Mouse (Mus musculus): ENCODE measurements at regions not wholly inside any gene's neighbourhood (a gene's known extent, or its start where the extent isn't known, plus 50 kb on each side); places are given as distances from the start of the nearest gene placed in this dataset.

- Histone ChIP-seq H3K27ac (ENCODE audit: low read depth) (no peak overlapping the region), H3K36me3 (replicated peaks; ENCODE audit: insufficient read depth, low read length) (no peaks in the 10 kb centered on the region), H3K4me3 (ENCODE audit: low read depth, low read length) (no peak overlapping the region), H3K9ac (replicated peaks) (no peak overlapping the region), H3K4me2 (ENCODE audit: low read depth, low read length) (no peak overlapping the region), H3K27me3 (ENCODE audit: insufficient read depth, low read length) (no peaks in the 10 kb centered on the region), H3K9me3 (ENCODE audit: low read length) (no peaks in the 10 kb centered on the region), H3K4me1 (ENCODE audit: insufficient read depth) (no peaks in the 10 kb centered on the region)
- TF ChIP-seq EP300 (IDR thresholded peaks at IDR 0.05; ENCODE audit: low read depth), result no peak
- TF ChIP-seq CTCF (IDR thresholded peaks at IDR 0.05; ENCODE audit: low read depth), result no peak
- ATAC-seq, result no peak
- WGBS (ENCODE audit: insufficient replicate concordance), result 87% methylated on average over 23 of the region's 23 CpGs
- DNase-seq, result no peak
Measured at GRCm38 (mm10) chr12:106128944-106129724, 119.1 kb downstream of the Vrk1 start.

GRCm38 (mm10) chr12:106130071-106130676, 120.1 kb downstream of the Vrk1 start:
- Histone ChIP-seq H3K4me3 (ENCODE audit: low read depth, low read length) (no peak overlapping the region), H3K27ac (ENCODE audit: low read depth) (no peak overlapping the region), H3K4me2 (ENCODE audit: low read depth, low read length) (no peak overlapping the region), H3K4me1 (ENCODE audit: insufficient read depth) (no peaks in the 10 kb centered on the region), H3K27me3 (ENCODE audit: insufficient read depth, low read length) (no peaks in the 10 kb centered on the region), H3K36me3 (replicated peaks; ENCODE audit: insufficient read depth, low read length) (no peaks in the 10 kb centered on the region), H3K9me3 (ENCODE audit: low read length) (no peaks in the 10 kb centered on the region), H3K9ac (replicated peaks) (no peak overlapping the region)
- ATAC-seq (no peak), DNase-seq (no peak)
- 77% methylated on average over 11 of the region's 11 CpGs for WGBS (ENCODE audit: insufficient replicate concordance)
- TF ChIP-seq EP300 (IDR thresholded peaks at IDR 0.05; ENCODE audit: low read depth), result no peak
- TF ChIP-seq CTCF (IDR thresholded peaks at IDR 0.05; ENCODE audit: low read depth), result no peak

GRCm38 (mm10) chr12:106132715-106133114, 122.7 kb downstream of the Vrk1 start:
- TF ChIP-seq EP300 (IDR thresholded peaks at IDR 0.05; ENCODE audit: low read depth) (no peak), CTCF (IDR thresholded peaks at IDR 0.05; ENCODE audit: low read depth) (no peak)
- ATAC-seq (no peak), DNase-seq (no peak)
- Histone ChIP-seq H3K4me2 (ENCODE audit: low read depth, low read length) (no peak overlapping the region), H3K4me1 (ENCODE audit: insufficient read depth) (no peaks in the 10 kb centered on the region), H3K4me3 (ENCODE audit: low read depth, low read length) (no peak overlapping the region), H3K27ac (ENCODE audit: low read depth) (no peak overlapping the region), H3K9me3 (ENCODE audit: low read length) (no peaks in the 10 kb centered on the region), H3K36me3 (replicated peaks; ENCODE audit: insufficient read depth, low read length) (no peaks in the 10 kb centered on the region), H3K27me3 (ENCODE audit: insufficient read depth, low read length) (no peaks in the 10 kb centered on the region), H3K9ac (replicated peaks) (no peak overlapping the region)
- 76% methylated on average over 8 of the region's 8 CpGs for WGBS (ENCODE audit: insufficient replicate concordance)

- H3K27me3 ChIP-seq (ENCODE audit: insufficient read depth, low read length), result no peaks in the 10 kb centered on the region
- no peak overlapping the region for H3K4me3 ChIP-seq (ENCODE audit: low read depth, low read length)
- ATAC-seq (no peak), DNase-seq (no peak)
- 84% methylated on average over 15 of the region's 15 CpGs for WGBS (ENCODE audit: insufficient replicate concordance)
- no peak for TF ChIP-seq CTCF (IDR thresholded peaks at IDR 0.05; ENCODE audit: low read depth)
- H3K36me3 ChIP-seq (replicated peaks; ENCODE audit: insufficient read depth, low read length), result no peaks in the 10 kb centered on the region
- no peaks in the 10 kb centered on the region for H3K4me1 ChIP-seq (ENCODE audit: insufficient read depth)
- H3K4me2 ChIP-seq (ENCODE audit: low read depth, low read length), result no peak overlapping the region
- H3K9ac ChIP-seq (replicated peaks), result no peak overlapping the region
- no peak overlapping the region for H3K27ac ChIP-seq (ENCODE audit: low read depth)
- no peaks in the 10 kb centered on the region for H3K9me3 ChIP-seq (ENCODE audit: low read length)
Measured at GRCm38 (mm10) chr12:106138466-106138865, 128.4 kb downstream of the Vrk1 start.

GRCm38 (mm10) chr12:106139491-106139890, 129.5 kb downstream of the Vrk1 start:
- WGBS (ENCODE audit: insufficient replicate concordance), result 75% methylated on average over 11 of the region's 11 CpGs
- ATAC-seq, result no peak
- H3K9me3 ChIP-seq (ENCODE audit: low read length), result no peaks in the 10 kb centered on the region

GRCm38 (mm10) chr12:106139927-106140326, 129.9 kb downstream of the Vrk1 start:
- TF ChIP-seq EP300 (IDR thresholded peaks at IDR 0.05; ENCODE audit: low read depth) (no peak), CTCF (IDR thresholded peaks at IDR 0.05; ENCODE audit: low read depth) (no peak)
- Histone ChIP-seq H3K27me3 (ENCODE audit: insufficient read depth, low read length) (no peaks in the 10 kb centered on the region), H3K9me3 (ENCODE audit: low read length) (no peaks in the 10 kb centered on the region), H3K4me2 (ENCODE audit: low read depth, low read length) (no peak overlapping the region), H3K4me1 (ENCODE audit: insufficient read depth) (no peaks in the 10 kb centered on the region), H3K27ac (ENCODE audit: low read depth) (no peak overlapping the region), H3K4me3 (ENCODE audit: low read depth, low read length) (no peak overlapping the region), H3K36me3 (replicated peaks; ENCODE audit: insufficient read depth, low read length) (no peaks in the 10 kb centered on the region), H3K9ac (replicated peaks) (no peak overlapping the region)
- no peak for DNase-seq
- ATAC-seq, result no peak
- 49% methylated on average over 5 of the region's 5 CpGs for WGBS (ENCODE audit: insufficient replicate concordance)

More at GRCm38 (mm10) chr12:106139491-106139890, 129.5 kb downstream of the Vrk1 start:
- Histone ChIP-seq H3K4me2 (ENCODE audit: low read depth, low read length) (no peak overlapping the region), H3K27ac (ENCODE audit: low read depth) (no peak overlapping the region), H3K4me3 (ENCODE audit: low read depth, low read length) (no peak overlapping the region), H3K36me3 (replicated peaks; ENCODE audit: insufficient read depth, low read length) (no peaks in the 10 kb centered on the region), H3K9ac (replicated peaks) (no peak overlapping the region), H3K27me3 (ENCODE audit: insufficient read depth, low read length) (no peaks in the 10 kb centered on the region), H3K4me1 (ENCODE audit: insufficient read depth) (no peaks in the 10 kb centered on the region)
- DNase-seq, result no peak
- TF ChIP-seq CTCF (IDR thresholded peaks at IDR 0.05; ENCODE audit: low read depth) (no peak), EP300 (IDR thresholded peaks at IDR 0.05; ENCODE audit: low read depth) (no peak)

Data from liver, postnatal 0 days (tissue).